8 mouse cellular contexts compared by ENCODE assay signal in the genomic region with DNA sequence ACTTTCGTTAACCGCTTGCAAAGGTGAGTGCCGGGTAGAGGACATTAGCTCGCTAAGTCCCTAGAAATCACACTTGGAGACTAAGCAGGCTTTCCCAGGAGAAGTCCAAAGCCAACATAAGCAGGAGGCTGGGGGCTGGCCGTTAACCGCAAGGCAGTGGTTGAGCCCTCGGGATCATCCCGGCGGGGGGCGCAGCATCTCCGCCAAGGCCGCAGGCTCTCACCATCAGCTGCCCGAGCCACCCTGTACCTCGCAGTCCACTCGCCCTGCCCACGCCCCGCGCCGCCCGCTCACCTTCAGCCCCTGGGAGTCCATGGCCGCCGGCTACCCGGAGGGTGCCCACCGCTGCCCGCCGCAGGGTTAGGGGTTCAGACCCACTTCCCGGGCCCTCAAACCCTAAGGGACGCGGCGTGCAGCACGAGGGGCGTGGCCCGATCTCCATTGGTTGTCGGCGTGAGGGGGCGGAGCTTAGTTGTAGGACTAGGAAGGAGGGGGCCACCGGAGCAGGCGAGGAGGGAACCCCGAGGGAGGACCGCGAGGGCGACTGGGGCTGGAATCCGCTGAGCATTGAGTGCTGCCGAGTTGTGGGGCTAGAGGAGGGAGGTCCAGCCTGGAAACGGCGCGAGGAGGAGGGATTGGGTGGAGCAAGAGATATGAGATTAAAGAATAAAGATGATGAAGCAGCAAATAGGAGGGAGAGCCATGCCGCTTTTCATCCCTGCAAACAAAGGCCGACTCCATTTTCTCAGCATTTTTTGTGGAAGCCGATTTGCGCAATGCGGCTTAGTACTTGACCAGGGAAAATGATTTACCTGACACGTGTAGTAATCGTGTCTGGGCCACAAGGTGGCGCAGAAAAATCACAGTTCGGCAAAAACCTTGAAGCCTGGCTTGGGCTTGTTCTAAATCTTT. TPM values are rescaled to one million over a fixed set of nuclear protein-coding genes. Genes with fewer than 3 reads are reported as not detected.
DNase-seq lines count a peak whose midpoint lies in the region; ATAC-seq lines count a peak whose summit lies in the region.

A gene (minus strand): TSS at position 398 of the 912 bp plus-strand sequence.

- H3K9me3 ChIP-seq in hindbrain, embryonic 14.5 days (ENCODE audit: control insufficient read depth, low read length): no peaks in the 10 kb centered on the region

- DNase-seq in T-cell, adult 2 months (ENCODE audit: low spot score): peak; percentile 80
- DNase-seq in cerebellum, postnatal 14 days: peak; percentile 98 to 99
- DNase-seq in frontal cortex, postnatal 36 days (ENCODE audit: low spot score in 2 of 2): peak; percentile 96 to 99
- DNase-seq in hindbrain, embryonic 14.5 days (ENCODE audit: low spot score): peak; percentile 97
- peak; percentile 91 to 92 for DNase-seq in layer of hippocampus, postnatal 25 days (ENCODE audit: extremely low spot score in 1 of 2, low spot score in 1 of 2)
- DNase-seq in lung, postnatal 14 days: peak; percentile 97
- DNase-seq in ovary, postnatal 36 days (ENCODE audit: low spot score): peak; percentile 96
- peak; percentile 97 for DNase-seq in thymus, postnatal 14 days

- H3K27ac ChIP-seq in hindbrain, embryonic 14.5 days: peak within 1 kb of the TSS; percentile 92

- peaks cover 7% of the 10 kb centered on the region; the same call in 1 of the 2 replicates for H3K36me3 ChIP-seq in hindbrain, embryonic 14.5 days (replicated peaks; ENCODE audit: control insufficient read depth, insufficient read depth)

- WGBS in hindbrain, embryonic 14.5 days: under 1% methylated on average over 56 of the region's 56 CpGs

- peak within 1 kb of the TSS; percentile 83 for H3K9ac ChIP-seq in hindbrain, embryonic 14.5 days

- H3K4me3 ChIP-seq in hindbrain, embryonic 14.5 days (replicated peaks; ENCODE audit: low read length): peak within 1 kb of the TSS; percentile 80

- peak within 1 kb of the TSS; percentile 61 for H3K4me2 ChIP-seq in hindbrain, embryonic 14.5 days (replicated peaks)

- no peaks in the 10 kb centered on the region for H3K27me3 ChIP-seq in hindbrain, embryonic 14.5 days (ENCODE audit: control insufficient read depth, insufficient read depth, low read length)

- peaks cover 20% of the 10 kb centered on the region for H3K4me1 ChIP-seq in hindbrain, embryonic 14.5 days (replicated peaks; ENCODE audit: control insufficient read depth, insufficient read depth, low read length)

- peak; percentile 99 for ATAC-seq in hindbrain, embryonic 14.5 days (ENCODE audit: low FRiP score)

RNA-seq across cellular contexts. Expression of the gene that starts here (rescaled TPM):
- polyA plus RNA-seq in hindbrain, embryonic 14.5 days (2014; fragmentation: Nextera tagmentation; extraction: Ambion mirVana): 13.6 and 13.7 TPM in 2 replicates
- total RNA-seq in layer of hippocampus, postnatal 25 days (2021): 10 to 100 TPM; 10.5 to 10.8 TPM

Comparison
In these comparisons a context has a peak if more than half of its experiments do, and no peak if none do; other contexts are left out.
1. Peak in every context shown above with its lines: DNase-seq, ATAC-seq, H3K4me3 ChIP-seq and H3K27ac ChIP-seq.